Mouse (Mus musculus): Measurements from ENCODE around the gene Uvrag.

The Uvrag gene

DNA sequence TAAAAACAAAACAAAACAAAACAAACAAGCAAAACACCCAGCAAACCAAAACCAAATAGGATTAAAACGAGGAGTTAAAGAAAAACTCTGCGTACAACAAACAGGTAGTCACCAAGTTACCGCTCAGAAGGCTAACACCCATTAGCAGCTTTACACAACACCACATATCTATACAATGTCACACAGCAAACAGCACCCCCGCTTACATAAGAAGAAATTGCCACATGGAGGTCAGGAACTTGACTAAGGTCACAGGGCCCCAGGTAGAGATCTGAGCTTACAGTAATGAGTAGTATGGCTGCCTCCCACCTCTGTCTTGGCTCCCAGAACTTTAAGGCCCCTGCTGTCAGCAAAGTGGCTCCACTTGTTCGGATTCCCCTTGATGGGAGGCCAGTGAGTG, 246.6 kb downstream of the Uvrag start:
- DNase-seq (ENCODE audit: low read depth, low spot score), result no peak

DNA sequence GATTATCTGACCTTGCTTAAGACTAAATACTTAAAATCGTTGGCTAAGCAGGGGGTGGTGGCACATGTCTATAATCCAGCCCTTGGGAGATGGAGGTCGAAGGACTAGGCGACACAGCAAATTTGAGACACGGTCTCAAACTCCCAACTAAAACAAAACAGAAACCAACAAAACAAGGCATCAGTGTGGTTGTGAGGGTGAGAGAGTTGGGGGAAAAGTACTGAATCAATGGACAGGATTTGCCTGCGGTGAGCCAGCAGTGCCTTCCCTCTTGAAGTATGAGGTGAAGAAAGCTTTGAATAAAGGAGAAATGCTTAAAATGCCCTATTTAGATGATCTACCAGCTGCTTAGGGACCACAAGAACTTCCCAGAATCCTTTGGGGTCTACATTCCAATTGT, 247.8 kb downstream of the Uvrag start:
- no peak for DNase-seq (ENCODE audit: low read depth, low spot score)

DNA sequence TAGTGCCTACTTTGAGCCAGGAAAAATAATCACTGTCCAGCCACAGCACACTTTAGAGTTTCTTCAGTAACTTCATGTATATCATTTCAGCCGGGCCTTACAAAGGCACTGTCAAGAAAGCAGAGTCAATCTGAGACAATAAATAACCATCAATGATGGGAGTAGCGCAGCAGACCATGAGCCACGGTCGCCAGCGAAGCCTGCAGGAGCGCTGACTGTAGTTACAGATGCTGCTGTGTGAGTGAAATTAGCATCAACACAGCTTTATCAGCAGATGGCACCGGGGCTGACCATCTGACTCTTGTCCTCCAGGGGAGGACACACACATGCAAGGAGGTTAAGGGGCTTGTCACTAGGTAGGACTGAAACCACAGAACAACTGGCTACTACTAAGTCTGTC, 251.7 kb downstream of the Uvrag start:
- DNase-seq (ENCODE audit: low read depth, low spot score), result no peak

DNA sequence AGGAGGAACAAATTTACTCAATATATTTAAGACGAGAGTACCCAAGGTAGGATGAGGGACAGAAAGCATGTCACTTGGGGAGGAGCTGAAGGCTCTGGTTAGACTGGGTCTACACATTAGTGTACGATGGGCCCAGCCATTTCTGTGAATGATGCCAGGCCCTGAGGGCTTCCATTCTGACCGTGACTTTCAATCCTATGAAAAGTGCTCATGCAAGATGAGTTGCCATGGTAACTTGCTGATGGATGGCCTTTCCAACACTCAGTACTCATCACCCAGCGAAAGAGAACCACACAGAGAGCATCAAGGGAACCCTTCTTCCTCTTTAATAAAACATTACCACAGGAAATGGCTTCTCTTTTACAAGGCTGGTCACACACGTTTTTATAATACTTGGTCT, 252.1 kb downstream of the Uvrag start:
- DNase-seq (ENCODE audit: low read depth, low spot score), result no peak

DNA sequence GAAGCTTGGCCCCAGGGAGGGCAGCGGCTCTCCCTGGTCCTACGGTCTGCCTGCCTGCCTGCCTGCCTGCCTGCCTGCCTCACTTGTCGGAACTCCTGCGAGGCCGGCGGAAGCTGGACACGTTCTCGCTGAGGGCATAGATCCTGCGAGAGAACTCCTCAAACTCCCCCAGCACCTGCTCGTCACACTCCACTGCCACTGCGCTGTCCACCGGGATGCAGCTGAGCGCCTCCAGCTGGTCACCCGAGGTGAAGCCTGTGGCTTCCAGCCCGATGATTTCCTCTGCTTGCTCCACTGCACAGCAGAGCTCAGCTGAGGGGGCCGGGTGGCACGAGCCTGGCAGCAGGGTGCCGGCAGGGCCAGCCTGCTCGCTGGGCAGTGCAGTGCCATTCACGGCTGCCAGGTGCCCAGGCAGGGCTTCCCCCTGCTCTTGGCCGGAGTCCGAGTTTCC, 253.1 kb downstream of the Uvrag start:
- DNase-seq (ENCODE audit: low read depth, low spot score), result no peak

DNA sequence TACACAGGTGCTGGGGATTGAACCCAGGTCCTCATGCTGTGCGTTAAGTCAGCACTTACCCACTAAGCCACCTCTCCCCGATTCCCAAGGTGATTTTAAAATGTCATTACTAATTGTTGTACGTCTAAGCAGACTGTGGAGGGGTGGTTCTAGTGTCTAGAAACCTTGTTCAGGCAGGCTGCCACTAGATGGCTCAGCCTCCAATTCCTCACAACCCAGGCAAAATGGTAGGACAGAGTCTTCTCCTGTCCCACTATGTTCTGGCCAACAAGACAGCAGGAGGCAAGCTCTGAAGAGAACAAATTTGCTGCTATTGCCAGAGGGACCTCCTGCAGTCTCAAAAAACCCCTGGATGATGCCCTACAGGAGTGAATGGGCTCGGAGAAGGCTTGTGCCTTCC, 259.1 kb downstream of the Uvrag start:
- DNase-seq (ENCODE audit: low read depth, low spot score), result peak; percentile 13

DNA sequence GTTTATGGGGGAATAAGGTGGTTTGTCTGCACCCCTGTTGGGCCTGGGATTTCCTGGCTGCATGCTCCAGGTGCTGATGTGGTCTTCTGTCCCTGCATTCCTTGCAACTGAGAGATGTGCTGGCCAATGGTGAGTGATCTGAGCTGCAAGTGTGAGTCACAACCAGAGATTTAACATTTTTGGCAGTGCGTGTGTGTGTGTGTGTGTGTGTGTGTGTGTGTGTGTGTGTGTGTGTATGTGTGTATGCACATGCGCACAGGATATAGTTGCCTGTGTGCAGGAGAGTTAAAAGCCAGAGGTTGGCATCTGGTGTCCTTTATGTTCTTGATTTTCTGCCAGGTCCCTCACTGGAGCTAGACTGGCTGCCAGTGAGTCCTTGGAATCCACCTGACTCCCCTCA, 261.8 kb downstream of the Uvrag start:
- peak; percentile 72 for DNase-seq (ENCODE audit: low read depth, low spot score)

DNA sequence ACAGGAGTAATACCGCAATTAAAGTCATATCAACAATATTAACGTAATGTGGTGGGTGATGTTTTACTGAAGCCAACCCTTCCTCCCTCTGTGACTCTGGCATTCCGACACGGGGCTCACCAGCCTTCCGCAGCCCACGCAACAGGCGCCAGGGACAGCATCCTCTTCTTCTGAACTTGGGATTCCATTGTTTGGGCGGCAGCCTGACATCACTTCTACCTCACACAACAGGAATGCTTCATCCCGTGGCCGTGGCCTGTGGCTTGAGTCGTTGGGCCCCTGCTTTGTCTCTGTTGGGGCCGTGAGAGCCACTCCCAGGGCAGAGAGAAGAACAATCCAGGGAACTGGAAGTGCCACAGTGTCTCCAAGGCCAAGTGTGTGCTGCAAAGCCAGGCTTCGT, 264.8 kb downstream of the Uvrag start:
- peak; percentile 22 for DNase-seq (ENCODE audit: low read depth, low spot score)

DNA sequence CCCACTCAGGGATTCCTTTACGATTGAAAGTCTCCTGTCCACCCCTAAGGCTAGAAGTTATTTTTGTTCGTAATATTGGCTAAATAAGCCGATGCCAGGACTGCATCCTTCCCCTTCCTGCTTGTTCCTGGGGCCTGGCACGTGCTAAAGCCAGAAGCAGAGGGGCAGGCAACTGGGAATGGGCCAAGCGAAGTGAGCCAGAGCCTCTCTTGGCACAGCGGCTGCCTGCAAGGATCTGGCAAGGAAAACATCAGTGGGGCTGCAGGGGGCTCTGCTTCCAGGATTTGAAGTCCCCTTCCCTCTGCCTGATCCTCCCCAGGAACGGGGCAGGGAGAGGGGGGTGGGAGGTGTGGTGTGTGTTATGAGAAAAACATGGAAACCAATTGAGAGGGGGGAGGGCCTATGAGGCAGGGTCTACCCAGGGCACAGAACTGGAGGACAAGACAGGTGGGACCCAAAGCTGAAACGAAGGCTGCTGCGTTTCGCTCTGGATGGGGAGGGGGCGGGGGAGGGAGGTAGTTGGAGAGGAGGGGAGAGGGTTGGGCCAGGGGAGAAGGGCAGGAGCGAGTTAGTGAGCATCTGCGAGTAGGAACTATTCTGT, 265.5 kb downstream of the Uvrag start:
- no peak for DNase-seq (ENCODE audit: low read depth, low spot score)

DNA sequence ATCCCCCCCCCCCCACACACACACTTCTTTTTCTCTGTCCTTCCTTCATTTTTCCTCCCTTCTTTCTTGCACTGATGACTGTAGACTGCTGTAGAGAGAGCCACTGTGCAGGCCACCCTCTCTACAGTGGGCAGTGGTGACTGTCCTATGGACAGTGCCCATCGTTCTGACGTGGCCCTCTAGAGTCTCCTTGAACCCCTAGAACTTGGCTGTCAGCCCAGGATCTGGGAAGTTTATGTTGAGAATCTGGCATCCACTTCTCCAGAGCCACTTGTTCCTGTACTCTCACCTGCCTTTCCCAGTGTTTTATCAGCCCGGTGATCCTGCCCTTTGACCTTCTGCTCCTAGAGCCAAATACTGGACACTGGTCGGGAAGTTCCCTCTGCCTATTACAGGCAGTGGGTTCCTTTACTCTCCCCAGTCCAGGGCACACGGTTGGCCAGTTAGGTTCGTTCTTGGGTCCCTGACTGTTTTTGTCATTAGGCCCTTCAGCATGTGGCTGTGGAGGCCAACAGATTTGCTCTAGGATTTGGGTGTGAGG, 266.5 kb downstream of the Uvrag start:
- DNase-seq (ENCODE audit: low read depth, low spot score), result no peak

DNA sequence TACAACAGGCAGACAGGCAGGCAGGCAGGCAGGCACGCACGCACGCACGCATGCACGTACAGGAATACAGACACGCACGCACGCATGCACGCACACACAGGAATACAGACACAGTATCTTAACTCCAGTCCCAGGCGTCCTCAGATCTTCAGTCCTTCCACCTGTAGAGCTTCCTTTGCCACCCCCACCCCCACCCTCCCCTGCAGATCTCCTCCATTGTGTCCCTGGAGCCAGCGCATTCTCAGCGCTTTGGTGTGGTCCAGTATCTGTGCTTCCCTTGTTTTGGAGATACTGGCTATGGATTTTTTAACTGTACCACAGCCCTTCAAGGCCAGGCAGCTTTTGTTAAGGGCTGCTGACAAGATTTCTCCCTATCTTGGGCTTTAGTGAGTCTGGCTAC, 267.6 kb downstream of the Uvrag start:
- no peak for DNase-seq (ENCODE audit: low read depth, low spot score)

DNA sequence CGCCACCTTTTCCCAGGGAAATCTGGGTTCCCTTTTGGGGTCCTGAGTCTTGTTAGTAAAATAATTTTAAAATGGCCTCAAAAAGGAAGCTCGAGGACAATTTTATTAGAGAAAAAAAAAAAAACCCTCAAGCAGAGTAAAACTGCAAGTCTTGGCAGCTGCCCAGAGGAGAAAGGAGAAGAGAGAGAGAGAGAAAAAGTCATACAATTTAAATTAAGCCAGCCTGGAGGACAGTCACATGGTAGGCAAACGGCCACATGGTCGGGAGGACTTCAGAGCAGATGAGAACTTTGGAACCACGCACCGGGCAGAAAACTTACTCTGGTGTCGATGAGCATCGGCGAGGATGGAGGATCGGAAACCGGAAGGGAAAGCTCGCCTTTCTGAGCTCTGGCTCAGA, 269.1 kb downstream of the Uvrag start:
- DNase-seq (ENCODE audit: low read depth, low spot score), result no peak

DNA sequence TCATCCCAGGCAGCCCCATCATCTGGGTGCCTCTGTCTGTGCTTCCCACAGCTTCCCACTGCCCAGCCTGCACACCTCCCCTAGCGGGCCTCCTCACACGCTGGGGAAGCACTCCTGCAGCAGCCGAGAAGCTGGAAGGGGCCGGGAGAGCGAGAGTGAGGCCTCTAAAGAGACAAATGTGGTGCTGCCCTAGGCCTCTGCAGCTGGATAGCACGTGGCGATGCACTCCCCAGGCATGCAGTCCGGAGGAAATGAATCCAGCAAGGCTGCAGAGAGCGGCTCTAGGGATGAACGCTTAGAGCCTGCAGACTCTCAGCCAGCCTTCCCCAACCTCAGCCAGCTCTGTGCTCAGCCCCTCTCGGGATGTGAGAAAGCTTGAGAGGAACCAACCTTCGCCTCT, 270.1 kb downstream of the Uvrag start:
- DNase-seq (ENCODE audit: low read depth, low spot score), result no peak

DNA sequence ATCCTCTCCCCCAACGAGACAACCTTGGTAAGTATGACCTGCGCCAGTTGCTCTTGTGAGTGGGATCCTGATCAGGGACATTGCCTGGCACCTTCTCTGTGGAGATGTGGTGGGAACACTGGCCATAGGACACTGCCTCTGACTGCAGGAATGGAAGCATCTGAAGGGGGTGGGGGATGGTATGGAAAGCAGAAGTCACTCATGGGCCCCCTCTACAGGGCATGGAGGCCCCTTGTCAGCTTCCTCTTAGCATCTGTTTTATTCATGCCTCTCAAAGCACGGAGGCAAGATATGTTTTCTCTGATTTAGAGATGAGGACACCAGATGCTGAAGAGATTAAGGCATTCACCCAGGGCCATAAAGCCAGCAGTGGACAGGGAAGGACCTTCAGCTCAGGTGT, 271.9 kb downstream of the Uvrag start:
- DNase-seq (ENCODE audit: low read depth, low spot score), result no peak

DNA sequence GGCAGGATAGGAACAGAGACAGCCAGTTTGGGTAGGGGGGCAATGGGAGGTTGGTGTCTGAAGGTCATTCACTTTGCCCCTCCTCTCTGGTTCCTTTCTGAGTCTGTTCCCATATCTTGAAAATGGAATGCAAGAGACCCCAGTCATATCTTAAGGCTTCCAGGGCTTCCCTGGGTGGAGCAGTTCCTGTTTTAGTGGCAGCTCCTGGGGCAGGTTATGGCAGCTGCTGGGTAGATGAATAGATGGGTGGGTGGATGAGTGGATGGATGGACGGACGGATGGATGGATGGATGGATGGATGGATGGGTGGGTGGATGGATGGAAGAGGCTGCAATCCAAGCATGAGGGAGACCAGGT, 273.2 kb downstream of the Uvrag start:
- no peak for DNase-seq (ENCODE audit: low read depth, low spot score)

DNA sequence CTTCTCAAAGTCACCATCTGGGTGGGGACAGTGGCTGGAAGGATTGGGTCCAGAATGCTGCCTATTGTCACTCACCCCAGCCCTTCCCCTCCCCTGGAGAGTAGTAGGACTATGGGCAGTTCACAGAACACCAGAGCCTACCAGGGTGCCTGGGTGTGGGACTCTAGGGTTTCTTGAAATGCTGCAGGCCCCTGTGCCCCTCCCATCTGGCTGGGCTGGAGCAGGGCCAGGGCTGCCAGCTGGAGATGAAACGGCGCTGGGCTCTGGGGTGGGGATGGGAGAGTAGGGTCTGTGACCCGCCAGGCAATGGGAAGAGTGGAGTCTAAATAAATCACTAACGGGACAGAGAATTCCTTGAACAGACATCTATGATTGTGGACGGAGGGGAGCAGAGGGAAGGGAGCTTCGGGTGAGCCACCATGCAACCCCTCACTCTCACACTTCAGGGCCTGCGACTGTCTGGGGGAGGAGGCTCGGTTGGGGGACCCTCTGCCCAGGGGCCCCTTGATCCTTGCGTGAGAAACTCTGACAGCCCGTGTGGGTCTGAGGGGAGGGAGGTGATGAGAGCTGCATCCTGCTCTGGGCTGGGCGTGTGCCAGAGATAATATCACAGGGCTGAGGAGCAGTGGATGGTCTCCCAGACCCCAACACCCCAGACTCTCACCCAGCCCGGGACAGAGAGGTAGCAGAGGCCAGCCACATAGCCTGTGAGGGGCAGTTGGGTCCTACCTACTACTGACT, 273.7 kb downstream of the Uvrag start:
- DNase-seq (ENCODE audit: low read depth, low spot score), result no peak

DNA sequence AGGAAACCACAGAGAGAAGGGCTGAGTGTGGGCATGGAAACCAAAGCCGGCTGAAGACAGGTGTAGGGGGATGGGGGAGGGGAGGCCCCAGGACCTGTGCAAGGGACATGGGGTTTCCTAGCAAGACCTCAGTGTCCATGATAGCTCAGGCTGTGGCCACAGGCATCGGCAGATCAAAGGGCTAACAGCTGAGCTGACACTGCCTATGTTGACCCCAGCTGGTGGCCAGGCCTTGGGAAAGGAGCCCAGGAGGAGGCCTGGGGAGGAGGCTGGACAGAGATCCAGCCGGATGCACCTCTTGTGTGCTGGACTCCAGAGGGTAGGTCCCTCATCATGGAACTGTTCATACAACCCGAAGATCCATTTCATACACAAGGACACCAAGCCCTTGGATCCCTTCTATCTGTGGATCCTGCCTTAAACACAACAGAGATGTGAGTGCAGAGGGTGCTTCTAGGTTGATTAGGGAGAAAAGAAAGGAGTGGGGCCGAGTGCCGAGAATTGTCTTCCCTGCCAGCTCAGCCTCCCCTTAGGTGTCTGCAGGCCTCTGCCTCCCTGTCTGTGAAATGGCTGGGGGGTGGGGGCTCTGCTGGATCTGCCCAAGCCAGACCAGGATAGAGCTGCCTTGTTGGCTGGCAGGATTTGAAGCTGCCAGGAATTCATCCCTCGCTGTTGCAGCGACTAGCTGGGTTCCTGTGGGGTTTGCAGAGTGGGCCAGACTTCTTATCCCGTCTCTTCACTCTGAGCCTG, 276.8 kb downstream of the Uvrag start:
- no peak for DNase-seq (ENCODE audit: low read depth, low spot score)

DNA sequence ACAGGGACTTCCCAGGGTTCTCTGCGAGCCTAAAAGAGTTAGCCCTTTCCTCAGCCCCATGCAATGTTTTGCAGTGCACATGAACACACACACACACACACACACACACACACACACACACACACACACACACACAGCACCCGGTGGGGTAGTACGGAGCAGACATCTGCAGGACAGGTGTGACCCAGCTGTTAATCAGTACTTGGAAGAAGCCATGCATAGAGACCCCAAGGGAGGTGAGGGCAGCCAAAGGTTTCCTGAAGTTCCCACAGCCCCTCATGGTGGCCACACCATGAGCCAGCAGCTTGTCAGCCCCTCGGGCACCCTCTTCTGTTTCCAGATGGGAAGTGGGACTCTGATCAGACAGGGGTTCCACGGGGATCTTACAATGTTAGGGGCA, 277.9 kb downstream of the Uvrag start:
- DNase-seq (ENCODE audit: low read depth, low spot score), result no peak

DNA sequence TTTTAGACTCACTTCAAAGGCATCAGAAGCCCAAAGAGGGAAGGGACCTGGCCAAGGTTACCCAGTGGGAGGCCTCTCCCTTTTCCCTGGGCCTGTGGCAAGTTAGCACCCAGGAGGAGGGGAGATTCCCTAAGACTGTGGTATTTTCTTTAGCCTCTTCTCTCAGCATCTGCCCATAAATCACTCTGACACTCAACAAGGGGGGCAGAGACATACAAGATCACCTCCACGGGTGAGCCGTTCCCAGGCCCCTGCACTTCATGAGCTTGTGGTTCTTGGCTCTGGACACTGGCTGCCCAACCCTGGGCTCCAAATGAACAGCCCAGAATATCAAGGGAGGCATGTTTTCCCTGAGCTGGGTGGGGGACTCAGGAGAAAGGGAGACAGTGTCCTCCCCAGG, 279.9 kb downstream of the Uvrag start:
- DNase-seq (ENCODE audit: low read depth, low spot score), result peak; percentile 4

DNA sequence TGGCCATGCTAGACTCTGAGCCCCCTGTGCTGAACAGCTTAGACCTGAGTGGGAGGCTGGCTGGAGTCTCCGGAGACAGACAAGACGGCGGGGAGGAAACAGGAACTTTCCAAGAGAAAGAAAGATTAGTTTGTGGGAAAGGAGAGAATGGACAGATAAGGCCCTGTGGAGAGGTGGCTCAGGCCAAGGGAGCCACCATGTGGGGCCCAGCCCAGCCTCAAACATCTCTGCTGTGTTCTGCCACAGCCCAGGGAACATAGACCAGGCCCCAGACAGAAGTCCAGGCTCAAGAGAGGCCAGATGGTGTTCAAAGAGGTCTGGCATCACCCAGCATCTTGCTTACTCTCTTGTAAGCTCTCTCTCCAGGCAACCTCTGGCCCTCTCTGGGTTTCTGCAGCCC, 283.8 kb downstream of the Uvrag start:
- DNase-seq (ENCODE audit: low read depth, low spot score), result no peak

DNA sequence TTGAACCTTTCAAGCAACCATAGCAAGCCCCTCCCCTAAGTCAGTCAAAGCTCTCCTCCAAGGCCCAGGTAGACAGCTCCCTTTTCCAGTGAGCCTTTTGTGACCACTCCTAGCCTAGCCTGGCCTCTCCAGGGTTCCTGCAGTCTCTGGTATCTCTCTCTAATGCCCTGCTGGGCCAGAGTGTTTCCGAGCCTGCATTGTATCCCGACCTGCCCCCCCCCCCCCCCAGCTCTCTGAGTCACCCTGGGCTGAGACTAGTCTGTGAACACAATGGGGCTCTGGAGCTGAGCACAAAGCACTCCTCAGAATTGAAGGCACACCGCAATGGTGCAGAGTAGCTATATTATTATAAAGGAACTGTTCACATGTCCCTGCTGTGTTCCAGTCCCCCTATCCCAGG, 284.8 kb downstream of the Uvrag start:
- DNase-seq (ENCODE audit: low read depth, low spot score), result no peak

DNA sequence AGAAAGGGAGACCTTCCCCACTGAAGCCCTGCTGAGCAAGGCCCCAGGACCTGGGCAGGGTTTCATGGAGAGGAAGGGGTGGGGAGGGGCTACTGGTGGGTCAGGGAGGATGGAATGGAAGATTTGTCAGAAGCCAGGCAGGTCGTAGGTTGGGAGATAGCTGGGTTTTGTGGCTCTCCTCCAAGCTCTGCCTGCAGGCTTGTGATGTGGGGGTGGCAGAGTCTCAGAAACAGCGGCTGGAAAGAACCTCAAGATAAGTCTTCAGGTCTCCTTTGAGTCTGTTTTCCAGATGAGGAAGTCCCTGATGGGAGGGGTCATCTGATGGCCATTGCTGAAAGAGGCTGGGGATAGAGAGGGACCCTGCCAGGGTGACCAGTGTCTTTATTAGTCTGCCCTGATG, 285.6 kb downstream of the Uvrag start:
- no peak for DNase-seq (ENCODE audit: low read depth, low spot score)

DNA sequence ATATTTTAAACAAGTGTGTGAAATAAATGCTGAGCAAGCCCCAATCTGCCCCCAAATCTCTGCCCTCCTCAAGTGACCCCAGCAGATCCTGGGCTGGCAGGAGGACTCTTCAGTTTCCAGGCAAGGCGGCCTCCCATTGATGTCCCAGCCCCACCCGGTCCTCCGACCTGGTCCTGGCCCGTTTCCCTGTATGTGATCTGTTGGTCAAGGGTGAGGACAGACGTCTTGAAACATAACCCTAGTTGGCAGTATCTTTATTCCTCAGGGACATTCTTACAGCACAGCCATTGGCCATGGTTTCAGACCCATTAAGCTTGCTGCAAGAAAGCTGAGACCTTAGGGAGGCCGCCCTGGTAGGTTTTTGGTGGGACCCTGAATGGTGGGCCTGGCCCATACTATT, 287.1 kb downstream of the Uvrag start:
- DNase-seq (ENCODE audit: low read depth, low spot score), result no peak
